Mouse (Mus musculus): ENCODE measurements around the gene 4932438A13Rik. TPM values are rescaled to one million over a fixed set of nuclear protein-coding genes. Genes with fewer than 3 reads are reported as not detected.

The 4932438A13Rik gene
- total and polyA plus RNA-seq, 3 experiments, result 8.5 to 48.8 (median 41.9) TPM

GRCm38 (mm10) chr3:37073211-37073610 lies 210.3 kb downstream of the 4932438A13Rik start:
- no peaks in the 10 kb centered on the region for H3K79me2 ChIP-seq (replicated peaks; ENCODE audit: control insufficient read depth, insufficient read depth, low read length)
- 0 out of 2 replicates have a peak, but pooled peaks have one; percentile 40 for TF ChIP-seq EP300 (IDR thresholded peaks at IDR 0.05; ENCODE audit: insufficient read depth, low read depth, low read length)
- TF ChIP-seq POLR2A (IDR thresholded peaks at IDR 0.05; ENCODE audit: insufficient read depth, low read depth, low read length), result no peak
- peak; percentile 66 for TF ChIP-seq CTCF (IDR thresholded peaks at IDR 0.05)
- intact Hi-C loops (cut with DNase I), result loop anchor here (1.0 to 10.0 kb wide), 2 partner anchors 131 to 202 kb away; no protein-coding TSS in a partner anchor
- H3K9ac ChIP-seq (ENCODE audit: low read depth, low read length), result no peak overlapping the region
- H3K36me3 ChIP-seq (ENCODE audit: control insufficient read depth, insufficient read depth, low read length), result no peaks in the 10 kb centered on the region
- peak; percentile 69 to 70 for DNase-seq
- no peak overlapping the region for H3K4me3 ChIP-seq
- no peaks in the 10 kb centered on the region for H3K27me3 ChIP-seq (ENCODE audit: control insufficient read depth, insufficient read depth, low read length)
- H3K27ac ChIP-seq, result no peak overlapping the region
- no peaks in the 10 kb centered on the region for H3K4me1 ChIP-seq (ENCODE audit: control insufficient read depth, insufficient read depth, low read length)

GRCm38 (mm10) chr3:37084860-37085259 lies 222.0 kb downstream of the 4932438A13Rik start:
- Histone ChIP-seq H3K27ac (no peak overlapping the region), H3K4me1 (ENCODE audit: control insufficient read depth, insufficient read depth, low read length) (no peaks in the 10 kb centered on the region), H3K9ac (ENCODE audit: low read depth, low read length) (no peak overlapping the region), H3K79me2 (replicated peaks; ENCODE audit: control insufficient read depth, insufficient read depth, low read length) (no peaks in the 10 kb centered on the region), H3K27me3 (ENCODE audit: control insufficient read depth, insufficient read depth, low read length) (no peaks in the 10 kb centered on the region), H3K36me3 (ENCODE audit: control insufficient read depth, insufficient read depth, low read length) (no peaks in the 10 kb centered on the region), H3K4me3 (no peak overlapping the region)
- 79% methylated on average over 4 of the region's 4 CpGs for WGBS
- intact Hi-C loops (cut with DNase I), result no loop called here
- TF ChIP-seq EP300 (IDR thresholded peaks at IDR 0.05; ENCODE audit: insufficient read depth, low read depth, low read length) (no peak), POLR2A (IDR thresholded peaks at IDR 0.05; ENCODE audit: insufficient read depth, low read depth, low read length) (no peak), CTCF (IDR thresholded peaks at IDR 0.05) (no peak)
- DNase-seq, result no peak

- no peak for DNase-seq
These were observed 227.8 kb downstream of the 4932438A13Rik start for GRCm38 (mm10) chr3:37090721-37091120.

More at GRCm38 (mm10) chr3:37090721-37091120, 227.8 kb downstream of the 4932438A13Rik start:
- no peak overlapping the region for H3K9ac ChIP-seq (ENCODE audit: low read depth, low read length)
- intact Hi-C loops (cut with DNase I), result no loop called here
- TF ChIP-seq CTCF (IDR thresholded peaks at IDR 0.05) (no peak), EP300 (IDR thresholded peaks at IDR 0.05; ENCODE audit: insufficient read depth, low read depth, low read length) (no peak), POLR2A (IDR thresholded peaks at IDR 0.05; ENCODE audit: insufficient read depth, low read depth, low read length) (no peak)
- no peak overlapping the region for H3K27ac ChIP-seq
- no peak overlapping the region for H3K4me3 ChIP-seq
- H3K4me1 ChIP-seq (ENCODE audit: control insufficient read depth, insufficient read depth, low read length), result no peaks in the 10 kb centered on the region
- no peaks in the 10 kb centered on the region for H3K27me3 ChIP-seq (ENCODE audit: control insufficient read depth, insufficient read depth, low read length)
- no peaks in the 10 kb centered on the region for H3K36me3 ChIP-seq (ENCODE audit: control insufficient read depth, insufficient read depth, low read length)
- H3K79me2 ChIP-seq (replicated peaks; ENCODE audit: control insufficient read depth, insufficient read depth, low read length), result no peaks in the 10 kb centered on the region

Other genes with a start within 250 kb of the 4932438A13Rik start
- 1 to 10 TPM; 4.9 to 6.8 TPM for gene Bbs7, start 249.6 kb upstream of the 4932438A13Rik start, total RNA-seq (2021)
- gene Bbs7, start 249.6 kb upstream of the 4932438A13Rik start, polyA plus RNA-seq (2012; rRNA removed), result 1.6 and 3.9 TPM in 2 replicates
- gene Trpc3, start 172.9 kb upstream of the 4932438A13Rik start, total RNA-seq (2021), result 1 to 10 TPM; 5.9 to 7.5 TPM
- 5.1 and 9.7 TPM in 2 replicates for gene Trpc3, start 172.9 kb upstream of the 4932438A13Rik start, polyA plus RNA-seq (2012; rRNA removed)
- gene Adad1, start 200.4 kb downstream of the 4932438A13Rik start, total RNA-seq (2021), result not detected
- not detected in 2 replicates for gene Adad1, start 200.4 kb downstream of the 4932438A13Rik start, polyA plus RNA-seq (2012; rRNA removed)